Mouse (Mus musculus): ENCODE data around the gene Zc3h18. TPM values are rescaled to one million over a fixed set of nuclear protein-coding genes. Genes with fewer than 3 reads are reported as not detected.

Zc3h18 gene
- total RNA-seq, 2 experiments from 2014 or later: 35.7 to 39.1 TPM

DNA sequence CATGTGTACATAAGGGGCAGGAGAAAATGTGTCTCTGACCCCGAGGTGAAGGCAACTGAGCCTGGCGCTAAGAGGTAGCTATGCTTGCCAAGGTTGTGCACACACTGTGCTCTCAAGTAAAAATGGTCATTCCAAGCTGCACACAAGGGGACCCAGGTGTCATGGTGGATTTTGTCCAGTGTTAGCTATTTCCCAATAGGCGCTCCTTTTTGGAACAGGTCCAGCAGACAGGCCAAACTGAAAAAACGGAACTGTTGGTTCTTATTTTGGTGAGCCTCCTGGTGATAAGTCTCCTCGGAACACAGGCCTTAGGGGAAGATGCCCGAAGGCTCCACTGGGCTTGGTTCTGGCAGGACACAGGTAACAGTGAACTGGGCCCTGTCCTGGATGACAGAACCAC, 78.0 kb downstream of the Zc3h18 start:
- DNase-seq (ENCODE audit: low spot score in 2 of 2): no peak
- intact Hi-C loops (cut with DNase I): no loop called here

- intact Hi-C loops (cut with DNase I): no loop called here
Measured at GRCm38 (mm10) chr8:122457171-122457570, 80.8 kb downstream of the Zc3h18 start.

DNA sequence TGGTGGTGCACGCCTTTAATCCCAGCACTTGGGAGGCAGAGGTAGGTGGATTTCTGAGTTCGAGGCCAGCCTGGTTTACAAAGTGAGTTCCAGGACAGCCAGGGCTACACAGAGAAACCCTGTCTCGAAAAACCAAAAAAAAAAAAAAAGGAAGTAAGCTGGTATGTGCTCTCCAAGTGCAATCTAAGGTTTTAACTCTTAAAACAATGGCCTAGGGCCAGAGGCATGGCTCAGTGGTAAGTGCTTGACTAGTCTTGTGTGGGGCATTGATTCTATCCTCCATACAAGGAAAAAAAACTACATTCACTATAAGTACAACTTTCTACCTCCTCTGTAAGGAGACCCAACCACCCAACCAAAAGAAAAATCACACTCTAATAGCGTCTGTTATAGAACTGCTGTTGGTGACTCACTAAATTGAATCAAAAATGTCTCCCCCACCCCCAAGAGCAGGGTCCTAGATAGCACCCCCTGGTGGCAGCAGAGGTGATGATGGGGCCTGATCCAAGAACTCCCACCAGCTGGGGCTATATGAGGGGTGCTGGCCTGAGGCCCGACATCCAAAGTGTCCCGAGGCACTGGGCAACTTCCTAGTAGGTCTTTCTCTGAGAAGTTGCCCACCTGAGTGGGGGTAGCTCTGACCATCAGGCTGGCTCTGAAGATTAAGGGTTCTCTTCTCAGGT, 83.0 kb downstream of the Zc3h18 start:
- DNase-seq (ENCODE audit: low spot score in 2 of 2): no peak
- intact Hi-C loops (cut with DNase I): no loop called here

More at GRCm38 (mm10) chr8:122457171-122457570, 80.8 kb downstream of the Zc3h18 start:
- no peak for DNase-seq (ENCODE audit: low spot score in 2 of 2)

DNA sequence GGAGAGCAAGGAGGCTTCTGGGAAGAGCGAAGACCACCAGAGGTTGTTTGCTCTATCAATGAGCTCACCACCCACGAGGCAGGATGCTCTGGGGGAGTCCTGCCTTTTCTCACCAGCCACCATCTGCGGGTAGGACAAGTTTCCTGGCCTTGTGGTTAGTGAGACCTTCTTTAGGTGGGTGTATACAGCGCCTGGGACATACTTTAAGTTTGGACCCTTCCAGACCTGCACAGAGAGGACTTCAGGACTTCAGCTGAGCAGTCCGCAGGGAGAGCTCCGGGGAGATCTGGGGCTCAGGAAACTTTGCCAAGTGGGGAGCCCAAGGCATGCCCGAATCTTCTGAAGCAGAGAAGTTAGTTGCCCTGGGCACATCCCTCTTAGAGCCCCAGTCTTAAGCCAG, 83.6 kb downstream of the Zc3h18 start:
- DNase-seq (ENCODE audit: low spot score in 2 of 2): no peak
- intact Hi-C loops (cut with DNase I): loop anchor here (2.0 kb wide), 1 partner anchor 15 kb away; no protein-coding TSS in a partner anchor

DNA sequence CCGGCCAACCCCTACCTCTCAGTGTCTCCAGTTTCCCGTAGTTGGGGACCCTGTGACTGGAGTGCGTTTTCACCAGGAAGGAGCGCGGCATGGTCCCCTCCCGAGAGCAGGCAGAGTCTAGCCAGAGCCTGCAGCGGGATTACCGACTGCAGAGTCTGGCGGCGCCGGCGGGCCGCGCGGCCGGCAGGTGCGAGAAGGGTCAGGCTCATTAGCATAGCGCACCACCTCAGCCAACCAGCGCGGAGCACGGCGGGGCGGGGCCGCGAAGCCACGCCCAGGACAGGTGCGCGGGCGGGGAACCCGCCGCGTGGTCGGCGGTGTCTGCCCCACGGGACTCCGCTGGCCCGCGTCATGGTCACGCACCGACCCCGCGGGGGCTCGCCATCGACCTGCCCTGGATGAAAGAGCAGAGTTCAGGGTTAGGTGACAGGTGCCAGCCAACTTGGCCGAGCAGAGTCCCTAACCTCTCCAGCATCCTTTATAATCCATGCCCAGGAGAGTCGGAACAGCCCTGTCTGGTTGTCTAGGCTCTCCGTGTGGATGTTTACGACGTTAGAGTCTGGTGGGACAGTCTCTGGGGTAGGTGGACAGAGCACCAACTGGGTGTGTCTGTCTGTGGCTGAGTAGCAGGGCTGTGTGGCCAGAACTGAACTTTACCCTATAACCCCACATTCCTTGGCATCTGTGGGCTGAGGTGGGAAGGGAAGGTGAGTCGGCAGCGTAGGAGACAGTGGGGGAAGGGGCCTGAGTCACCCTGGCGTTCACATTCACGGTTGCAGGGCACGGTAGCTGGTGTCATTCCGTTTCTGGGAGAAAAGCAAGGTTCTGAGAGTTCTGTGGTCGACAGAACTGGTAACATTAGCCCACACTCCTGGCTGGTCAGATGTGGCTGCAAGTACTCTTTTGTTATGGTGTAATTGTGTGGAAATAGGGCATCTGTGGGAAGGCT, 84.4 kb downstream of the Zc3h18 start, which contains the start of gene Snai3:
Gene Snai3 (minus strand): TSS at position 210 of the 949 bp plus-strand sequence.
- intact Hi-C loops (cut with DNase I): loop anchor here (2.0 kb wide), 1 partner anchor 14 kb away; no protein-coding TSS in a partner anchor
- DNase-seq (ENCODE audit: low spot score in 2 of 2): no peak

DNA sequence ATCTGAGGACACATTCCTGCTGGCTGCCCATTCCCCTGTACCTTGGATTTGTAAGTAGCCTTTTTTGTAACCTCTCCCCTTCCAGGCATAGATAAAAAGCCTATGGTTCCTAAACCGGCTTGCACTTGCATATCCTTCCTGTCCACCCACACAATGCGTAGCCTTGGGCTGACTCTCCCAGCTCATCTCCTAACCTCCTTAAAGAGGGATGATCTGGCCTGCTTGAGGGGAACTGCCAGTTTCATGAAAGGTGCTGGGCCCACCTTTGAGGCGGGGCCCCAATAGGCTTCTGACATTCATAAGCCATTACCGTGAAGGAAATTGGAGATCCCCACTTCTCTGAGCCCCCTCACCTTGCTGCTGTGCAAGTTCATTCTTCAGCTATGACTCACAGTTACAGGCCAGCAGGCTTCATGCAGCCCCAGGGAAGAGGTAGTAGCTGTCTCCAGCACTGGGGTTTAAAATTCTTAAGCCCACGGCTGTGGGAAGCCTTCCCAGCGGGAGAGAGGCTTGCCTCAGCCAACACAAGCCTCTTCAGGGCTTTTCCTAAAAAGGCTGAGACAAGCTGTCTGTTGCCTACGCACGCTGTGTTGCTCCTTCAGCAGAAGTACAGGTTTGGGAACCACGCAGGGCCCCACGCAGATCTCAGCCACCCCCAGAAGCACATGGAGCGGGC, 85.2 kb downstream of the Zc3h18 start:
- intact Hi-C loops (cut with DNase I): loop anchor here (2.0 kb wide), 1 partner anchor 13 kb away; no protein-coding TSS in a partner anchor
- peak; percentile 67 to 97 for DNase-seq (ENCODE audit: low spot score in 2 of 2)

DNA sequence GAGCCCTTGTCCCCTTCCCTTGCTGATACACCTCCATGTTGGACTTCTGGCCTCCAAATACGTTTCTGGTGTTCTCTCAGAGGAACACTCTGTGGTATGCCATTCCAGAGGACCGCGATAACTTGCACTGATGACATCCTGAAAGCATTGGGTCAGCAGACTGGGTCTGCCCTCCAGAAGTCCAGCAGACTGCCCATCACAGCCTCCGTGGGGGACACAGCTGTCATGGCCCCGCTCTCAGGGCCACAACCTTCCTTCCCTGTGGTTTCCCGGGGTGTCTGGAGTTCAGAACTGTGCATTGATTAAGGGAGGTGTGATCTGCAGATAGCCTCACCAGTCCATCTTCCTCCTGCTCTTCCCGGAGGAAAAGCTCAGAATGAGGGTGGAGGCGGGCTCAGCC, 86.1 kb downstream of the Zc3h18 start:
- DNase-seq (ENCODE audit: low spot score in 2 of 2): no peak
- intact Hi-C loops (cut with DNase I): no loop called here

- no peak for DNase-seq (ENCODE audit: low spot score in 2 of 2)
- intact Hi-C loops (cut with DNase I): no loop called here
Measured at GRCm38 (mm10) chr8:122463651-122464640, 87.5 kb downstream of the Zc3h18 start.

- no peak for DNase-seq (ENCODE audit: low spot score in 2 of 2)
- intact Hi-C loops (cut with DNase I): no loop called here
Measured at GRCm38 (mm10) chr8:122464985-122465384, 88.6 kb downstream of the Zc3h18 start.

Other genes starting within 250 kb of the Zc3h18 start
- gene Zfpm1, start 94.5 kb upstream of the Zc3h18 start, total RNA-seq (2021): 10 to 100 TPM; 36.9 to 39.3 TPM
- 1 to 10 TPM; 7.0 to 7.2 TPM for gene Trhr2, start 15.9 kb upstream of the Zc3h18 start, total RNA-seq (2021)
- not detected for gene Il17c, start 45.4 kb downstream of the Zc3h18 start, total RNA-seq (2021)
- gene Cyba, start 56.3 kb downstream of the Zc3h18 start, total RNA-seq (2021): 1 to 10 TPM; 7.8 to 8.4 TPM
- 10 to 100 TPM; 26.8 to 29.4 TPM for gene Mvd, start 66.8 kb downstream of the Zc3h18 start, total RNA-seq (2021)
- under 1 TPM; 0.64 to 0.66 TPM for gene Snai3, start 84.1 kb downstream of the Zc3h18 start, total RNA-seq (2021)
- gene Rnf166, start 99.5 kb downstream of the Zc3h18 start, total RNA-seq (2021): 10 to 100 TPM; 33.7 to 41.6 TPM
- gene Ctu2, start 99.5 kb downstream of the Zc3h18 start, total RNA-seq (2021): 10 to 100 TPM; 19.5 to 23.2 TPM
- gene Piezo1, start 174.7 kb downstream of the Zc3h18 start, total RNA-seq (2021): 1 to 10 TPM; 5.6 to 6.3 TPM
- 1 to 10 TPM; 1.7 to 3.1 TPM for gene Cdt1, start 191.4 kb downstream of the Zc3h18 start, total RNA-seq (2021)
- 10 to 100 TPM; 56.6 to 60.4 TPM for gene Aprt, start 200.3 kb downstream of the Zc3h18 start, total RNA-seq (2021)
- 1 to 10 TPM; 7.4 to 9.1 TPM for gene Galns, start 234.9 kb downstream of the Zc3h18 start, total RNA-seq (2021)
- gene Trappc2l, start 235.0 kb downstream of the Zc3h18 start, total RNA-seq (2021): 10 to 100 TPM; 81.3 to 87.8 TPM
- gene Pabpn1l, start 246.1 kb downstream of the Zc3h18 start, total RNA-seq (2021): not detected